ENCODE assay signal across 23 mouse cellular contexts in the genomic region with DNA sequence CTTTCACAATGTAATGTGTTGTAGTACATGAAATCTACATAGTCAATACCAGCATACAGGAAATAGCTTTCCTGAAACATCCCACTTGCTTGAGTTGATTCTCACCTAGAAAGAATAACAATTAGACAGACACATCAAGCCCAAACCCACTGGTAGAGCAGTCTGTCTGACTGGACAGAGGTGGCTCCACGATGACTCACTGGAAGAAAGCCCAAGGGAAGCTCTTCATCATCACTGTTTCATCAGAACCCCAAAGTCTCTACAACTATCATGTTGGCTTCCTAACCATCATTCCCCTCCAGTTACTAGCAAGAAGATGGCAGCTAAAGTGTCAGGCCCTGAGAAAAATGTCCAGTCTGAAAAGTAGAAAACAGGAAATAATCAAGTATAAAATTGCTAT.
DNase-seq lines count a peak whose midpoint lies in the region; ATAC-seq and TF ChIP-seq lines count a peak whose summit lies in the region.
"Had no signal": no experiment of that assay in that cellular context is flagged by ENCODE, and none has a peak within 500 bp of the region (broad histone marks: within the 10 kb centered on the region; RNA-seq: fewer than 3 reads in every experiment).

No protein-coding gene starts in this region.

- in situ Hi-C loops in Patski (cut with MboI; ENCODE audit: low pct_unique_long_range_greater_than_20kb), result loop anchor here (10.0 kb wide), 1 partner anchor 50 kb away; no protein-coding TSS in a partner anchor

- TF ChIP-seq CTCF in Patski (IDR thresholded peaks at IDR 0.05), result no peak

- H3K27me3 ChIP-seq in Patski, result no peaks in the 10 kb centered on the region
- H3K27me3 ChIP-seq: forebrain, embryonic 13.5 days; heart, embryonic 13.5 days; hindbrain, embryonic 12.5 days; hindbrain, embryonic 15.5 days had no signal

- DNase-seq in adrenal gland, adult 8-10 months, result peak; percentile 23
- no peak for DNase-seq in adrenal gland, postnatal 10 days
- DNase-seq in 3T3-L1 (ENCODE audit: low read depth, low spot score) (peak; percentile 70), 416B (ENCODE audit: low read depth) (peak; percentile 57), Patski (ENCODE audit: low read depth, low spot score) (no peak)
- DNase-seq in retina, postnatal 1 day, result no peak
- no peak for DNase-seq in lung, postnatal 14 days
- no peak for DNase-seq in frontal cortex, postnatal 10 days (ENCODE audit: low spot score in 2 of 2)
- DNase-seq: B cell, adult 2 months; cerebellum, adult 18-20 months; cerebellum, adult 9-10 months; cerebellum, postnatal 14 days; gastrocnemius, postnatal 25 days; heart, adult 2 months; heart, postnatal 14 days; kidney, adult 2 months had no signal

- peak; percentile 51 for ATAC-seq in Patski
- ATAC-seq: CD4-positive, CD25-positive, alpha-beta regulatory T cell, adult 4 months; forebrain, embryonic 13.5 days; forebrain, embryonic 16.5 days; intestine, postnatal 0 days had no signal

- POLR2A ChIA-PET in Patski (lab: Charles Lee), result interaction anchor here (1.7 kb wide), 1 partner anchor 11 kb away, joined by 5 read pairs; no protein-coding TSS in a partner anchor

- CTCF ChIA-PET in Patski (lab: Charles Lee), result interaction anchor here (0.7 to 1.8 kb wide), 2 partner anchors 10 to 15 kb away, joined by 4 read pairs; no protein-coding TSS in a partner anchor

Comparison
In these comparisons a context has a peak if more than half of its experiments do, and no peak if none do; other contexts are left out.
1. DNase-seq: peak in adrenal gland, adult 8-10 months (single experiment), 3T3-L1 (single experiment) and 416B (single experiment); none in adrenal gland, postnatal 10 days (single experiment), Patski (single experiment), retina, postnatal 1 day (single experiment), lung, postnatal 14 days (single experiment) and frontal cortex, postnatal 10 days (0 of 2).